Mouse (Mus musculus): ENCODE measurements around the gene Lrrc75b.
"Not testable (repeated sequence)": the region's sequence is repeated elsewhere in the genome, so short reads cannot be mapped to it uniquely, and the experiment has no call there.

The Lrrc75b gene

DNA sequence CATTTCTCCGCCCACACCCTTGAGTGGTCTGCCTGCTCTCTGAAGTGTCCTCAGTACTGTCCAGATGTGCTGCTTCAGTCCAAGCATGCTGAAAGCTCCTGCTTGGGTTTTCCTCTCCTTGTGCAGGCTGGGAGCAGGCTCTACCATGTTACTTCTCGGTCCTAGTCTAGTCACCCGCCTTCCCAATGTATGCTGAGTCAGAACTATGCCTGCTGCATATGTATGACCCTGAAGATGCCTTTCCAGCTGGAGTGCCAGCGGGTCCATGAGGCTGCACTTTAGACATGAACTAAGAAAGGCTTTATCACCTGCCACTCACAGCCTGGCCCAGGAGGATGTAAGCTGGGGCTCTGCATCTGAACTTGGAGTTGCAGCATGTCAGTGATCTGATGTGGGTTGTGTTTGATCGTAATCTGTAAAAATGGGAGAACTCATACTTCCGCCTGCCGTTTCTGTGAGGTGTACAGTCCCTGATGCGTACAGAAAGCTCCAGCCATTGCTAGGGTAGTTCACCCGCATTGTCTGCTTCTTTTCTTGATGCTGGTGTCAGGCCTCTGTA lies 28.5 kb downstream of the Lrrc75b start:
- no peak for DNase-seq

- DNase-seq = no peak
These were observed 29.8 kb downstream of the Lrrc75b start for GRCm38 (mm10) chr10:75530322-75530721.

- DNase-seq = not testable (repeated sequence)
These were observed 34.7 kb downstream of the Lrrc75b start for GRCm38 (mm10) chr10:75525450-75525849.

- no peak for DNase-seq
These were observed 38.5 kb downstream of the Lrrc75b start for GRCm38 (mm10) chr10:75521643-75522042.

GRCm38 (mm10) chr10:75520581-75520980 lies 39.5 kb downstream of the Lrrc75b start:
- DNase-seq = no peak

GRCm38 (mm10) chr10:75517758-75518143 lies 42.4 kb downstream of the Lrrc75b start, which contains the start of gene Gucd1:
Gene Gucd1 (minus strand): TSS chr10:75517972.
- peak; percentile 90 to 96 for DNase-seq

DNA sequence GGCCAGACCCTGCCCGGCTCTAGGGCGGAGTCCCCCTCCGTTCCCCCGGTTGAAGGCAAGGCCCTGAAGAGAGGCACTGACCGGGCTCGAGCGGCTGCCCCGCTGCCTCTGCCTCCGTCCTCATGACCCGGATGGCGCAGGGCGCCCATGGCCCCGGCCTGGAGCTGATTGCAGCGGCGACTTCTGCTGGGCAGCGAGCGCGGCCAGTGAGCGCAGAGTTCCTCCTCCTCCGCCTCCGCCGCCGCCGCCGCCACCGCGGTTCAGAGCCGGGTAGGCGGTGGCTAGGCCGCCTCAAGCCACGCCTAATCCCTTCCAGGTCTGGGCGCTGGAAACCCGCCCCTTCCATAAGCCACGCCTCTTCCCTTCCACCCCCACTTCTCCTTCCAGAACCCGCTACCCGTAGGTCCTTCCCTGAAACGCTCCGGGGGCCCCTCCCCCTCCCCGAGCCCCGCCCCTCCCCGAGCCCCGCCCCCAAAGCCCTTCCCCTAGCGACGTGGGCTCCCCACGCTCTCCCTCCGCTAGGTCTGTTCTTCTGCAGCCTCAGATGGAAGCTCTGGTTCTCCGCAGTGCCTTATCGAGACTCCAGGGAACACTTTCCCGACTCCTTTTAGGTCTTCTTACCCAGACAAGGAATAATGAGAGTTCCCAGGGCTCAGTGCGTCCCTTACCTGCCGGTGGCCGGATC lies 42.9 kb downstream of the Lrrc75b start, which contains the start of gene Snrpd3:
TSS of gene Snrpd3 (plus strand) at position 479 of the 685 bp plus-strand sequence.
- DNase-seq = peak; percentile 91 to 94

DNA sequence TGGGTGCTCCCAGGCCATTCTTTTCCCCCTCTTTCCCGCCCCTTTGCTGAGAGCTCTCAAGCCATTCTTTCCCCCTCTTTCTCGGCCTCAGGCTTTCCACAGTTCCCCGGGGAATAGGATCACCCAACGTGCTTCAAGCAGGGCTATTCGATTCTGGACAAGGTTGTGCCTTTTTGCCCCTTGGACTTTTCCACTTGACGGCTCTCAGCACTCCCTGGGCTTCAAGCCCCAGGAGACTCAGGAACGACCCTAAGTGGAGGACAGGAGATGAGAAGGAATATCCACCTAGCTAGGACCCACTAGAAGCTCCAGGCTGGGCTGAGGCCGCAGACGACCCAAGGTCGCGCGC lies 43.4 kb downstream of the Lrrc75b start:
- no peak for DNase-seq

DNA sequence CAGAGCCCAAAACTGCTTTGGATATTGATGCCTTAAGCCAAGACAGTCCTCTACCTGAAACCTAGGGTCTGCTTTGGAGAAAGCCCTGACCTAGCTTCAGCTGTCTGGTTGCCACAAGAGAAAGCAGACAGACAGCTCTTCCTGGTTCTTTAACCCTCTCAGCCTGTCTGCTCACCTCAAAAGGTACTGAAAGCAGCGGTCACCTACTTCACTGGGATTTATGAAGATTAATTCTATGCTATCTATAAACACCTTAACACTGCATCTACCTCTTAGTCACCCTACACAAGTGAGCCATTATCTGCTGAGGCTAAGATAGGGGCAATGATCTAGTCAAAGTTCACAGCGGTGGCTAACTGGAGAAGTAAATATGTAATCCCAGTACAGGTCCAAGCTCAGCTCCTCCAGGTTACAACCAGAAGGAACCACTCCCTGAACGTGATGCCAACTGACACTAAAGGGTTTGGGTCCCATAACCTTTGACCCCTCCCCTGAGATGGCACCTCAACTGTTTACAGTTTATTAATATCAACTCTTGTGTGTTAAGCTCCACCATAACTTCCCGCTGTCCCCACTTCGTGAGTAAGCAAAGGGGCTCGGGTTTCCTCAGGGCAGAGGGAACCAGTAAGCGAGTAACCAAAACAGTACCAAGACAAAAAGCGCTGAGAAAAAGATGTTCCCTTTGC lies 43.9 kb downstream of the Lrrc75b start:
- DNase-seq = peak in 1 of 2 experiments; percentile 30

DNA sequence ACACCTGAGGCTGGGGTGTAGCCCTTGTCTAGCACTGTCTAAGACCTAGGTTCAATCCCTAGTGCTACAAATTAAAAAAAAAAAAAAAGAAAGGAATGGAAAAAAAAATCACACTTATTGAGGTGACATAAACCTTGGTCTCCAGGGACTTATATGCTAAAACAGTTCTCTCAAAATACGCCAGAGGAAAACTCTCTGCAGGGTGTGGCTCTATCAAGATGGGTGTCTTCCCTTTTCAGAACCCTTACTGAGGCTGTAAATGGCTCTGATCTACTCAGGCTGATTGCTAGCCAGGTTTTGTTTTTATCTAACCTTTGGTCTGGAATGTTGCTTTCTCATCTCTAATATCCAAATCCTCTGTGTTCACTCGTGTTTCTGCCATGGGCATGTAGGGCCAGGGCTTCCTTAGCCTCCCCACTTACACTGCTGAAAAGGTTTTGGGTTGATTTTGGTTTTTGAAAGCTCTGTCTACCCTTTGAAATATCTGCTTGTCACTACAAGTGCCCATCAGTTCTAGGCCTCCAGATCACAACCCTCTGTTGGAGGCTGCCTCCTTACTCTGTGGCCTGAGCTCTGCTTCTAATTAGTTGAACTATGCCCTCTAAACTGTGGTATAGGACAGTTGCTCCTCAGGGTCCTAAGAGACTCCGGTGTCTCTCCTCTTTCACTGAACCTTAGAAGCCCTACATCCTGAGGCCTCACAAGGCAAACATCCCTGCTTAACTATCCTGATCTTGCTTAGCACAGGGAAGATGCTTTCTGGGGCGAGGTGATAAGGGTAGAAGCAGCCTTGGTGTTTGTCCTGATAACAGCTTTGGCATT lies 44.7 kb downstream of the Lrrc75b start:
- no peak for DNase-seq

GRCm38 (mm10) chr10:75514361-75514760 lies 45.8 kb downstream of the Lrrc75b start:
- no peak for DNase-seq

GRCm38 (mm10) chr10:75513306-75514067 lies 46.6 kb downstream of the Lrrc75b start:
- no peak for DNase-seq

GRCm38 (mm10) chr10:75512796-75513195 lies 47.3 kb downstream of the Lrrc75b start:
- DNase-seq = no peak

DNA sequence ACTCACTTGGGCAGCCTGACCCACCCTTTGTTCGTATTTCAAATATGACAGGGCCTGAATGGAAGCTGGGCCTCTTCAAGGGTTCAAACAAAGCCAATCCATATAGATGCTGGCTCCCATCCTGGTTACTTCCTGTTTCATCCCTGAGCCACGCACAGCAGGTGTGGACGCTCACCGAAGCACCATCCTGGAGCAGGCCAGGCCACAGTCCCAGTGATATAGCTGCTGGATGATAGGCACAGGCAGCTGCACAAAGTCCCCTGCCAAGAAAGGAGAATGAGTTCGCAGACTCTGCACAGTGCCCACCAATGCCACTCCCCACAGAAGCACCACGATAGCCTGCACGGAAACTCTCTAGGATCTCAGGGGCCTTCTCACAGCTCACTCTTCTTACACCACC lies 48.2 kb downstream of the Lrrc75b start:
- no peak for DNase-seq

DNA sequence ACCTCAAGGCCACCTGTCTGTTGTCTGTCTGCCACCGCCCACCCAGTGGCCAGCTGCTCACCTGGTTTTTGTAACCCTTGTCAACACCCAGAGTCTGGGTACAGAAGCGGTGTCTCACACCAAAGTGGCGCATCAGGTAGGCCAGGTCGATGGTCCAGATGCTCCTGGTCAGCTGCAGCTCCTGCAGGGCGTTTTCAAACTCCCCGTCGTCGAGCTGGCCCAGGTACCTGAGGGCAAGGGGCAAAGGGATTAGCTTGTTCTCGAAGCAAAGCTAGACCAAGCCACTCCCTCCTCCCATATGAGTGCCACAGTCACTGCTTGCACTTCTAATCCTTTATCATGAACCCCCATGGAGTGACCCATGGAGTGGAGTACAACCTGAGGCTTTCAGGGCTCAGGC lies 49.1 kb downstream of the Lrrc75b start:
- no peak for DNase-seq

- no peak for DNase-seq
These were observed 49.7 kb downstream of the Lrrc75b start for GRCm38 (mm10) chr10:75510446-75510845.

DNA sequence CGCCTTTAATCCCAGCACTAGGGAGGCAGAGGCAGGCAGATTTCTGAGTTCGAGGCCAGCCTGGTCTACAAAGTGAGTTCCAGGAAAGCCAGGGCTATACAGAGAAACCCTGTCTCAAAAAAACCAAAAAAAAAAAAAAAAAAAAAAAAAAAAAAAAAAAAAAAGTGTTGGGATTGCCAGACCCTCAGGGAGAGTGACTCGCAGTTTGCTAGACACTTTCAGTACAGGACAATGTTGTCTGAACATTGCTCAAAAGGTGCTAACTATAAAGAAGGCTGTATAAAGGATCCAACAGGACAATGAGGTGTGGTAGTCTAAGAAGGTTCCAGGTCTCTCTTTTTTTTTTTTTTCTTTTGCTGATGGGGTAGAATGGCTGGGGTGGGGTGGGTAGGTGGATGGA lies 54.2 kb downstream of the Lrrc75b start:
- not testable (repeated sequence) for DNase-seq

DNA sequence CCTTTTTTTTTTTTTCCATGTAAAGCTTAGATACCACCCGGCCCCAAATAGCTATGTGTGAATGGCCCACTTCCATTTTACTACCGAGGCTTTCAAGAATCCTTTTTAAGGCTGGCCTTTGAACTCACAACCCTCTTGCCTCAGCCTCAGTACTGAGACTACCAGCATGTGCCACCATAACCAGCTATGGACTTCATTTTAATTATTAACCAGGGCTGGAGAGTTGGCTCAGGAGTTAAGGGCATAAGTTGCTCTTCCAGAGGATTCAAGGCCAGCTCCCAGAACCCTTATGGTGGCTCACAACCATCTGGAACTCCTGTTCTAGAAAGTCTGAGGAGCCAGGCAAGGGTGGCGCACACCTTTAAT lies 55.0 kb downstream of the Lrrc75b start:
- DNase-seq = no peak

- DNase-seq = no peak
These were observed 55.6 kb downstream of the Lrrc75b start for GRCm38 (mm10) chr10:75504234-75505129.

DNA sequence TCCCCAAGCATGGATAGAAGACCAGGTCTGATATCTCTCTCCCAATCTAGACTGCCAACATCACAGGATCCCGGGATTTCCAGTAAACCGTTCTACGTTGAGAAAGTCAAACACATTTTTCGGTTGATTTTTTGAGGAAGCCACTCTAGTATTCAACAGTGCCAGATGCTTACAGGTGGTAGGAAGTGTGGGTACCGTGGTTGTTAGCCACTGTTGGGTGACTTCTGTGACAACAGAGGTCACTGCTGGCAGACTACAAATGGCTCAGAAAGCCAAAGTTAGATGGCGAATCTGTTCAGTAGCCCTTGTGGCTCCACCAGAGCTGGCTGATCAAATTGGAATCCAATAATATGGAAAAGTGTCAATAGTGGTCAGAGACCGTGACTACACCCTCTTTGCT lies 56.4 kb downstream of the Lrrc75b start:
- DNase-seq = no peak

GRCm38 (mm10) chr10:75501641-75502040 lies 58.5 kb downstream of the Lrrc75b start:
- no peak for DNase-seq

Data from spleen, adult 18-20 months (tissue).